Mouse (Mus musculus) small intestine, adult 10 weeks (tissue): ENCODE results near the gene Rnf208. TPM values are rescaled to one million over a fixed set of nuclear protein-coding genes. Genes with fewer than 3 reads are reported as not detected.

Experiments
- polyA plus RNA-seq: library from polyadenylated mRNA; stranded (reverse); fragments of 350-450 nt; fragmentation: Illumina TruSeq; extraction: RNeasy Lipid Tissue Mini Kit (QIAGEN cat#74804); gene quantifications from one replicate; pipeline ENCODE4 v1.2.3, GENCODE M21; 2014; ENCODE audit warnings: low replicate concordance

The Rnf208 gene
- polyA plus RNA-seq = not detected

DNA sequence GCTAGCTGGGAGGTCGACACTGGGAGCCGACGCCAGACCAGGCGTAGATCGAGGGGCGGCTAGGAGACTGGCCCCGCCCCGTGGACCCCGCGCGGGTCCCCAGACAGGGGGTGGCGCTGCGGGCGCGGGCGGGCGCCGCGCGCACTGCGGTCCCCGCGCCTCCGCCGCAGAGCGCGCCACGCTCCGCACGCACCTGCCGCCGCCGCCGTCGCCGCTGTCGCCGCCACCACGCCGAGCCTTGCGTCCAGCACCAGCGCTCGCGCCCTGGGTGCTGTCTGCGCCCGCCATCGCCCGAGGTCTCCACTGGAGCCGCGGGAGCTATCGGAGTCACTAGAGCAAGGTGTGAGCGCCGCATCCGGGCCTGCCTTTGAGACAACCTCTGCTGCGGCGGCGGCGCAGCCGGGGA is at the start of gene Rnf208, which contains the start of gene Cysrt1:
TSS of gene Rnf208 (plus strand) at position 155 of the 406 bp plus-strand sequence.
TSS of gene Cysrt1 (minus strand) at position 352 of the 406 bp plus-strand sequence.

DNA sequence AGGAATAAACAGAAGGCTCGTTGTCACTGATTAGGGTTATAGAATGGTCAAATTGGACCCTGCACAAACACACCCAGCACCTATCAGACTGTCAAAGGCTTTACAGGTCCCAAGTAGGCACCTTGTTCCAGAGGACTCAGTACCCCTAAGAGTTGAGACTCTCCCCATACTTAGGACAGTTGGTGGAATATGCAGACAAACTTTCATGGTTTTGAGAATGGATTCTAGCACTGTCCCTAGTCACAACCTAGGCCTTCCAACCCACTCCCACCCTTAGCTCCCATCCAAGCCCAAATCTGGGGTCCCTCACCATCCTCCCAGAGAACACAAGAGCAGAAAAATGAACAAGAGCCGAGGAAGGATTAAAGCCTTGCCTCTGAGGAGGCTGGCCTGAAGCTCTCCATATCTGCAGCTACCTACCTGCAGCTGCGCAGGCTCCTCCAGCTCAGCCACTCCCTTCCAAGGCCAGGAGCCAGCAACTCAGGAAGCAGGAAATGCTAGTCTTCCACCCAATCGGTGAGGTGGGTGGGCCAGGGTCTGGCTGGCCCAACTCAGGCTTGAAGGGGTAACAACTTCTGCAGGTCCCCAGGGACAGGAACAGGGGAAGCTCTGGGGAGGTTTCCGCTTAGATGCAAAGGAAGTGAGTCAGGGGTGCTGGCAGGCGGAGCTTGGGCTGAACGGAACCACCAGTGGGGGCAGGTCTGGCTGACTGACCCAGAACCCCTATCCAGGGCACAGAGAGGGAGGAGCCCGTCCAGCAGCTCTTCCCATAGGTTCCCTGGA is 45.7 kb upstream of the Rnf208 start, which contains the start of gene Tor4a:
TSS of gene Tor4a (minus strand) at position 715 of the 783 bp plus-strand sequence.

DNA sequence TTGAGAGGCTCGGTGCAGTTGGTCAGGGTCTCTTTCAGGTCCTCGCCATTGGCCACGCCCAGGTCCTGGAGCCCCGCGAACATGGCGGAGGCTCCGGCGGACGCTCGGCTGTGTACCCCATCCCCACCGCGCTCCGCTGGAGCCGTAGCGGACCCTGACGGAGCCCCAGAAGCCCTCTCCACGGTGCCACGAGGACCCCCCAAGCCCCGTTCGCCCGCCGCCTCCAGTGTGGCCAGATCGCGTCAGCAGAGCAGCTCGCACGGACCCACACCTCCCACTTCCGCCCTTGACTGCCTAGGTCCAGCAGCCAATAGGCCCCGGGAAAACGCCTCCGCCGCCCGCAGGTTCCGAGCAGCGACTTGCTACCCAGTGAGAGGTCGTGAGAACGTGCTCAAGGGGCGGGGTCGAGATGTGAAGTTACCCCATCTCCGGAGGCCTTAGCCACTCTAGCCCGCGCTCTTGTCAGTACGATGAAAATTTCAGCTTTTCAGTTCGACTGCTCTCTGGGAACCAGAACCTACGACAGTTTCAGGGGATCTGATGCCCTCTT is 30.9 kb upstream of the Rnf208 start, which contains the start of gene Nelfb:
TSS of gene Nelfb (minus strand) at position 369 of the 550 bp plus-strand sequence.

DNA sequence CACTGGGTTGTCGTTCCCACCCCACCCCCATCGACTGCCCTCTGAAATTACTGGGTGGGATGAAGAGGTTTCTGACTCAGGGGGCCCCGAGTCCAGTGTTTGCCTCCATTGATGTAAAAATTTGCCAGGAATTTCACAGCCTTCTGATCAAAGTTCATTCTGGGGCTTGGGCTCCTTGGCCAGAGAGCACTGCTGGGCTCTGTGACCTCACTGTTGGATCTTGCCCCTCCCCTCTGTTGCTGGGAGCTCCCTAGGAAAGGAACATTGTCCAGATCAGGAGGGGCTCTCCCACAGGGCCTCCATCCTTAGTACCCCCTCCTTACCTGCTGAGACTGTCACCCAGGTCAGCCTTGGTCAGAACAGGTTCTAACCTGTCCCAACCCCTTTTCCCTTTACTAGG is 27.6 kb upstream of the Rnf208 start, which contains the start of gene Stpg3:
TSS of gene Stpg3 (minus strand) at position 194 of the 400 bp plus-strand sequence.

DNA sequence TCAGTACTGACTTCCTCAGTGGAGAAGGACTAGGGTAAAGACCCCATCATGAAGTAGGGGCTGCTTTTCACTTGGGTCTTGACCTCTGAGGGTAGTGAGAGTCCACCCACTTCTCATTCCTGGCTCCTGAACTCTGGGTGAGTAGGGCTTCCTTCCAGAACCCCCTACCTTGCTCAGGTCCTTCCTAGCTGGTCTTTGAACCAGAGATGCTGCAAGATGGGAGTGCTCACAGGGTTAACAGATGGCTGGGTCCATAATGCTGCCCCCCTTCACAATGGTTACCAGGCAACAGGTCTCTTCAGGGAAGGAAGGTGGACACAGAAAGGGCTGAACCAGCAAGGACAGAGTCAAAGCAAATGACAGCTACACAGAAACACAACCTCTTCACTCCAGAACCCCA is 23.6 kb upstream of the Rnf208 start, which contains the start of gene Fam166a:
TSS of gene Fam166a (plus strand) at position 301 of the 400 bp plus-strand sequence.

DNA sequence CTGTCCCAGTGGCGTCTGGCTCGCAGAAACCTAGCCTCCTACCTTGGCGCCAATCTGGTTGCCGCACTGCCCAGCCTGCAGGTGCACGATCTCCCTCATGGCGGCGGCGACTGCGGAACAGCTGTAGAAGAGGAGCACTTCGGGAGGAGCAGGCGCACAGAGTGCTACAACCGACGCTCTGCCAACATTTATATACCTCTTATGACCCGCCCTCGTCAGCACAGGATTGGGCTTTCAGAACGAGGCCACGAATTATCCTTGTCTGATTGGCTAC is 17.6 kb upstream of the Rnf208 start, which contains the start of gene Tubb4b:
TSS of gene Tubb4b (minus strand) at position 211 of the 274 bp plus-strand sequence.

DNA sequence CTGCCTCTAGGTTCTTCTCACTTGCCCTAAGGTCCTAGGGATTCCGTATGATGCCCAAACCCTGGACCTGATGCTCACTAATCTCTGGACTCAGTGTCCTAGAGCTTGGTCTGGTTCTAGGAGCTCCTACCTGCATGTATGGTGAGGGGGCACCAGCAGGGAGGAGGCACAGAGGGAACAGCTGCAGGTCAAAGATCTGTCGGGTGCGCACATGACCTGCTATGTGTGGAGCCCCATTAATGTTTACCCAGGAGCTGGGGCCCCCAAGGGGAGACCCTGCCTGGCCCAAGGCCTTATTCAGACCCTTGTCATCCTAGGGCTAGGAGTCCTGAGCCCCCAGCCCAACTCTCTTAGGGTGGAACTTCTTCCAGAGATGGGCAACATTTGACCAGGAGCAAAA is 8.0 kb upstream of the Rnf208 start, which contains the start of gene Slc34a3:
TSS of gene Slc34a3 (minus strand) at position 315 of the 400 bp plus-strand sequence.

DNA sequence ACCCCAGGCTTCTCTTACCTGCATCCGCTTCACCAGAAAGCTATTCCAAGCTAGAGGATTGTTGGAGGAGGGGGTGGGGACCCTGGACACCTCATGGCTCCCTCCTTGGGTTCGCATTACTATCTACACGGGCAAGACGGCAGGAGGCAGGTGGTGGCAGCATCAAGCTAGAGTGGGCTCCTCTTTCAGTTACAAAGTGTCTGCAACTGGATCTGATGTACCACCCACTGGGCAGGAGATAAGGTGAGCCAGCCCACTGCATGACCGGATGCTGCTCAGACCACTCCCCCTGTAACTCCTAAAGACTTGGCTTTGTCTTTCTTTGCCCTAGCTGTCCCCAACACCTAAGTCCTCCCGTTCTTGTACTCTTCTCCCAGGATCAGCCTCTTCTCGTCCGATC is 5.4 kb upstream of the Rnf208 start, which contains the start of gene Rnf224:
TSS of gene Rnf224 (minus strand) at position 174 of the 400 bp plus-strand sequence.

DNA sequence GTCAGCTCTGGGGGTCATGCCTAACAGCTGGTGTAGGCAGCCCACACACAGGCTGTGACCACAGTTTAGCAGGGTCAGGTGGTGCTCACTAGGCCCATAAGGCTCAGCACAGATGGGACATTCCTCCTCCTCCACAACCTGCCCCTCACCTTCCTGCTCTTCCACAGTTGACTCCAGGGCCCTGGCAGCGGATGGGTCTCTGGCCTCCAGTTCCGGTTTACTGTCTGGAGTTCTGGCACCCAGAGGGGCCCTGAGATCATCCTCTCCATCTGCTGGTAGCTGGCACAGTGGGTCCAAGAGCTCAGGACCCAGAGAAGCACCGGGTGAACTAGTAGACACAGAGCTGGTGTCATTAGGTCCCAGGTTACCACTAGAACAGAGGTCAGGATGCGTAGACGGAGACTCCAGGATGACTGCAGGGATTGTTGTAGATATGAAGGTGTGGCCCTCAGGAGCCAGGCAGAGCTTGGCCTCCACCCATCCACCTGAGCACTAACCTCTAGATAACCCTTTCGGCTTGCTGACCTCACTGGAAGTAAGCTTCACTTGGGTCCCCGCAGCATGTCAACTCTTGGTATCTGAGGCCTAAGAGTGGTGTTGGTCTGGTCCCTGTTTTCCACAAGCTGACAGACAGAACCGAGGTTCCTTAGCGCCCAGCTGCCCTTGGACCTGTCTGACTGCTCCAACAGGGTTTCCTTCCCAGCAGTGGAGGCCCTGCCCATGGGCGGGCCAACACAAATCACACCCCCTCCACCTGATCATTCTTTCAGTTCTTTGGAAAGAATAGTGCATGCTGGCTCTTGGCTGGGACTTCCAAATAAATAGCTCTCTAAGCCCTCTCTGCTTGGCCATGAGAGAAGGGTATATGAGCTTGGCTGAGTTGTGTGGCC is 4.4 kb downstream of the Rnf208 start, which contains the start of gene AL732309.1:
TSS of gene AL732309.1 (minus strand) at position 681 of the 890 bp plus-strand sequence.

DNA sequence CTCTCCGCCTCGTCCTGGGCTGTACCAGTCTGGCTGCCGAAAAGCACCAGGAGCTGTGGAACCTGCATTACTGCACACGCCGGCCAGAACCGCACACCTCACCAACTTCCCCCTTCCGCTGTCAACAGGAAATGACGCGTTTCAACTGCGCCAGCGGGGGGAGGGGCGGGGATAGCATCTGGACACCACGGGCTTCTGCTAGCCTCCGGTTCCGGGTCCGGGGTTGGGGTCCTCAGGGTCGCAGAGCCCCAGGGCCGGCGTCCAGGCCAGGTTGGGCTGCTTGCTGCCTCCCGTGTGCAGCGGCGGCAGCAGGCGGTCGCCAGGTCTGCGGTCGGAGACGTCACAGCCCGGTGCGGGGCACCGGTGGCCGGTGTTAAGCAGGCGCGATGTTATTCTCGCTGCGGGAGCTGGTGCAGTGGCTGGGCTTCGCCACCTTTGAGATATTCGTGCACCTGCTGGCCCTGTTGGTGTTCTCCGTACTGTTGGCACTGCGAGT is 13.3 kb downstream of the Rnf208 start, which contains the start of gene Tmem203:
TSS of gene Tmem203 (plus strand) at position 156 of the 496 bp plus-strand sequence.

DNA sequence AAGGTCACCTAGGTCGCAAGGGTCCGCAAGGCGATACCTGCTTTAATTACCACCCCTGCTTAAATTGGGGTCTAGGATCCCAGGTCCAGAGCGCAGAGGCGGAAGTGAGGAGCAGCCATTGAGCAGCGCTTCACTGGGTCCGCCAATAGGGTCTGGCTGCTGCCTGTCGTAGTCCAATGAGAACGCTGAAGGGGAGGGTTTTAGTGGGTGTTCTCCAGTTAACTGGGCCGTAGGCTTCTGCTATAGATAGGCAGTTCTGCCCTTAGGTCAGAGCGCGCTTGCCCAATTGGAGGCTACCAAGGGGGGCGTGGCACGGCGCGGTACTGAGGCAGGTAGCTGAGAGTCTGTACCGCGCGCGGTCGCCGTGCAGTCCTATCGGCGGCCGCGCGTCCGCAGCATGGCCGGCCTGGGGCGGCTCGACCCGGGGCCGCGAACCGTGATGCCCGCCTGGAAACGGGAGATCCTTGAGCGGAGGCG is 20.3 kb downstream of the Rnf208 start, which contains the start of gene Tprn:
TSS of gene Tprn (plus strand) at position 328 of the 477 bp plus-strand sequence.

DNA sequence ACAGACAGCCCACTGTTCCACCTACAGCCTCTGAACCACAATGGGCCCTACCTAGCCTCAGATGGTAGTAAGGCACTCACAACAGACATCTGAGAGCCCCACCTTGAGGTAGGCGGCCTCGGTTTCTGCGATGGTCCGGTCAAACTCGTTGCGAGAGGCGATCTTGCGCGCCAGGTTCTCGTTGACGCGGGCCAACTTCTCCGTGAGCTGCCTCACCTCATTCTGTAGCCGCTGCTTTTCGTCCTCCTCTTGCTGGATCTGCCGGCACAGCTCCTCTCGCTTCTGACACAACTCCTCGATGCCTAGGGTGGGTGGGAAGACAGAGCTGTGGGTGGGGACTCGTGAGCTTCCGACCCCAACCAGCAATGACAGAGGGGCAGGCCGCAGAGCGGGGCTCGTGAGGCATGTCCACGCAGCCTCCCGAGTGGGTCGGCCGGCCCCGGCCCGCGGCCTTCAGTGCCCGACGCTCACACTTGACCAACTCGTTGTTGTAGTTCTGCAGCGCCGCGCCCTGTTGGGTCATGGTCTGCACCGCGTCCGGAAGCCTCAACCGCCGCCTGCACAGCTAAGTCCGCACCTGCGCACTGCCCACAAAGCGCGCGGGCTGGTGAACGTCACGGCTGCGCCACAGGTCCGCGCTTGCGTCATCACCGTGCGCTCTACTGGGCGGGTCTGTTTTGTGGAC is 29.9 kb downstream of the Rnf208 start, which contains the start of the genes Ssna1 and Anapc2:
TSS of gene Ssna1 (minus strand) at position 612 of the 685 bp plus-strand sequence.
TSS of gene Anapc2 (plus strand) at position 652 of the 685 bp plus-strand sequence.

DNA sequence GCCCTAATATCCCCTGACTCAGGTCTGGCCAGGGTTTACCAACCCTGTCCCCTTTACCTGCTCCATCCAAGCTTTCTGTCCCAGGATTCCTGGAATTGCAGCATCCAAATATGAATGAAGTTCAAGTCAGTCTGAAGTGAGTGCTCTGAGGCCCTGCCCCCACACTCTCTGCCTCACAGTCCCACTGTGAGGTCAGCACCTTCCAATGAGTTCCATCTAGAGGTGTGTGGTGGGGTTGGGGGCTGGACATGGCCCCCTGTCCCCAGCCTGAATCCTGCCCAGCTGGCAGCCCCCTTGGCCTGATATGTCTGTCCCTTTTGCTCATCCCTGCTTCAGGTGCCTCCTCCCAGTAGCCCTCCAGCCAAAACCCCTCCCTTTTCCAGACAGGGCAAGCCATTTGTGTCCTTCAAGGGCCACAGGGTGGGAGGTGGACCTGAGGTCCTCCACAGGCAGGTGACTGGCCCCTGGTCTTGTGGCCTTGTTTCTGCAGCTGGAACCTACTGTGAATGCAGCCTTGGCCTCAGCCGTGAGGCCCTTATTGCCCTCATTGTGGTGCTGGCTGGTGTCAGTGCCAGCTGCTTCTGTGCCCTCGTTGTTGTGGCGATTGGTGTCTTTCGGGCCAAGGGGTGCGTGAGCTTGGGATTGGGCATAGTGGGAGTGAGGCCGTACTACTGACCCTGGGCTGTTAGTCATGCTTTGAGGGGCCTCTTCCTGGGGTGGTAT is 46.0 kb downstream of the Rnf208 start, which contains the start of gene Tmem210:
TSS of gene Tmem210 (plus strand) at position 219 of the 723 bp plus-strand sequence.

DNA sequence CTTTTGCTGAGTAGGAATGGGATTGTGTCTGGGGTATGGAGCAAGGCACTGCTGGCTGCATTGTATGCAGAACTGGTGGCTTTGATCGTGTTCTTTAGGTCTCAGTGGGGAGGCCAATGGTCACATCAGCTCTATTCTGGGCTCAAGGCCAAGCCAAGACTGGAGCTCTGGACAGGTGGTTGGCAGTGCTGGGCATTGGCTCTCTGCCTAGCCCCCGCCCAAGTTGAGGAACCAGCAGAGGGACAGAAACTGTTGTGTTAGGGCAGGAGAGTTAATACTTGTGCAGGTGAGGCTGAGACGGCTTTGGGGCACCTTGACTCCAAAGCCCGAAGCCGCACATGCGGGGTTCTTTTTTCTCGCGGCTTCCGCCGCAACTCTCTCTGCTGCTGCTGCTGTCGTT is 47.6 kb downstream of the Rnf208 start, which contains the start of gene Lrrc26:
TSS of gene Lrrc26 (plus strand) at position 265 of the 400 bp plus-strand sequence.

Other genes starting within 250 kb of the Rnf208 start
- gene Nsmf, start 187.9 kb upstream of the Rnf208 start, polyA plus RNA-seq = 1.8 TPM
- 43.1 TPM for gene Entpd8, start 162.0 kb upstream of the Rnf208 start, polyA plus RNA-seq
- gene Noxa1, start 147.1 kb upstream of the Rnf208 start, polyA plus RNA-seq = not detected
- 17.8 TPM for gene Nrarp, start 61.5 kb upstream of the Rnf208 start, polyA plus RNA-seq
- 2.0 TPM for gene Tor4a, start 45.4 kb upstream of the Rnf208 start, polyA plus RNA-seq
- gene Nelfb, start 30.8 kb upstream of the Rnf208 start, polyA plus RNA-seq = 3.2 TPM
- not detected for gene Stpg3, start 27.6 kb upstream of the Rnf208 start, polyA plus RNA-seq
- gene Fam166a, start 23.5 kb upstream of the Rnf208 start, polyA plus RNA-seq = not detected
- gene Tubb4b, start 17.6 kb upstream of the Rnf208 start, polyA plus RNA-seq = 46.6 TPM
- gene Slc34a3, start 7.9 kb upstream of the Rnf208 start, polyA plus RNA-seq = not detected
- gene Rnf224, start 5.5 kb upstream of the Rnf208 start, polyA plus RNA-seq = not detected
- not detected for gene Cysrt1, start 197 bp downstream of the Rnf208 start, polyA plus RNA-seq
- 0.93 TPM for gene AL732309.1, start 4.6 kb downstream of the Rnf208 start, polyA plus RNA-seq
- gene Tmem203, start 13.2 kb downstream of the Rnf208 start, polyA plus RNA-seq = not detected
- gene Tprn, start 20.4 kb downstream of the Rnf208 start, polyA plus RNA-seq = 2.3 TPM
- gene Ssna1, start 30.2 kb downstream of the Rnf208 start, polyA plus RNA-seq = 0.56 TPM
- gene Anapc2, start 30.2 kb downstream of the Rnf208 start, polyA plus RNA-seq = 4.6 TPM
- gene Tmem210, start 45.9 kb downstream of the Rnf208 start, polyA plus RNA-seq = not detected
- gene Lrrc26, start 47.7 kb downstream of the Rnf208 start, polyA plus RNA-seq = 0.37 TPM
- not detected for gene Grin1, start 76.9 kb downstream of the Rnf208 start, polyA plus RNA-seq
- gene Man1b1, start 90.1 kb downstream of the Rnf208 start, polyA plus RNA-seq = 13.8 TPM
- 2.0 TPM for gene Dpp7, start 114.1 kb downstream of the Rnf208 start, polyA plus RNA-seq
- 5.0 TPM for gene Uap1l1, start 123.4 kb downstream of the Rnf208 start, polyA plus RNA-seq
- gene Sapcd2, start 130.1 kb downstream of the Rnf208 start, polyA plus RNA-seq = 0.11 TPM
- not detected for gene Entpd2, start 153.6 kb downstream of the Rnf208 start, polyA plus RNA-seq
- gene Npdc1, start 157.1 kb downstream of the Rnf208 start, polyA plus RNA-seq = 4.4 TPM
- gene Fut7, start 181.0 kb downstream of the Rnf208 start, polyA plus RNA-seq = not detected
- gene Abca2, start 186.4 kb downstream of the Rnf208 start, polyA plus RNA-seq = 0.48 TPM
- not detected for gene Clic3, start 214.6 kb downstream of the Rnf208 start, polyA plus RNA-seq
- 5.1 TPM for gene Paxx, start 218.8 kb downstream of the Rnf208 start, polyA plus RNA-seq
- not detected for gene Ptgds, start 227.8 kb downstream of the Rnf208 start, polyA plus RNA-seq